In genomic region chr1:172162009-172162408, GRCm38 (mm10) we compare ENCODE assay signal across 10 mouse cellular contexts. TPM values are rescaled to one million over a fixed set of nuclear protein-coding genes. Genes with fewer than 3 reads are reported as not detected.
DNase-seq lines count a peak whose midpoint lies in the region; TF ChIP-seq lines count a peak whose summit lies in the region.
"Had no signal": no experiment of that assay in that cellular context is flagged by ENCODE, and none has a peak within 500 bp of the region (broad histone marks: within the 10 kb centered on the region; RNA-seq: fewer than 3 reads in every experiment).

No protein-coding gene starts in this region.

- H3K4me1 ChIP-seq in spleen, adult 2 months (ENCODE audit: control insufficient read depth, insufficient read depth, insufficient read length) = no peaks in the 10 kb centered on the region
- H3K4me1 ChIP-seq in cortical plate, adult 2 months (ENCODE audit: control insufficient read depth, insufficient read depth, low read length) = peaks cover 4% of the 10 kb centered on the region

- 92% methylated on average over 1 of the region's 1 CpGs for WGBS in spleen, adult 2 months

- H3K27me3 ChIP-seq in spleen, adult 2 months (ENCODE audit: control insufficient read depth, insufficient read depth, low read length) = no peaks in the 10 kb centered on the region
- H3K27me3 ChIP-seq: heart, embryonic 15.5 days had no signal

- H3K4me3 ChIP-seq in spleen, adult 2 months (ENCODE audit: extremely low read depth, insufficient read depth, insufficient read length) = no peak overlapping the region
- H3K4me3 ChIP-seq in cortical plate, adult 2 months (ENCODE audit: insufficient read depth, low read length) = no peak overlapping the region
- H3K4me3 ChIP-seq: heart, embryonic 15.5 days had no signal

- DNase-seq in gastrocnemius, adult 18-20 months (ENCODE audit: low spot score) = peak; percentile 47
- DNase-seq in gastrocnemius, adult 8-10 months (ENCODE audit: low spot score in 2 of 2) = no peak
- peak; percentile 15 to 24 for DNase-seq in spleen, adult 2 months (ENCODE audit: low read depth in 1 of 2, low spot score in 2 of 2)
- no peak for DNase-seq in spleen, adult 12 weeks (ENCODE audit: low spot score)
- peak; percentile 21 for DNase-seq in left cerebral cortex, postnatal 4 days
- peak; percentile 6 for DNase-seq in right cerebral cortex, postnatal 4 days
- DNase-seq in adrenal gland, postnatal 25 days = no peak

- TF ChIP-seq CTCF in spleen, adult 2 months (IDR thresholded peaks at IDR 0.05; ENCODE audit: extremely low read depth, insufficient read depth, insufficient read length, insufficient replicate concordance) = no peak
- TF ChIP-seq CTCF in cortical plate, adult 2 months (IDR thresholded peaks at IDR 0.05; ENCODE audit: extremely low read depth, insufficient read depth, low read length) = peak; percentile 44; the same call in 1 of the 2 replicates

- no peak overlapping the region for H3K27ac ChIP-seq in spleen, adult 2 months (ENCODE audit: insufficient read depth, low read length)
- no peak overlapping the region for H3K27ac ChIP-seq in cortical plate, adult 2 months (ENCODE audit: insufficient read depth, low read length)
- H3K27ac ChIP-seq: macrophage had no signal

- intact Hi-C loops in left cerebral cortex, postnatal 4 days (cut with DNase I) = loop anchor here (5.0 kb wide), 1 partner anchor 150 kb away; no protein-coding TSS in a partner anchor

- TF ChIP-seq POLR2A in spleen, adult 2 months (IDR thresholded peaks at IDR 0.05; ENCODE audit: low read depth, low read length) = no peak
- no peak for TF ChIP-seq POLR2A in cortical plate, adult 2 months (IDR thresholded peaks at IDR 0.05; ENCODE audit: extremely low read depth, insufficient read depth, low read length)

- peaks cover 8% of the 10 kb centered on the region for H3K36me3 ChIP-seq in spleen, adult 2 months (ENCODE audit: control insufficient read depth, insufficient read depth, low read length)

RNA-seq across cellular contexts. Expression of gene Dcaf8, which starts 14.1 kb away (rescaled TPM):
- total RNA-seq in gastrocnemius, adult 18-20 months (2021) = 100 to 1,000 TPM; 192 to 193 TPM
- total RNA-seq in gastrocnemius, adult 8-10 months (2022) = 100 to 1,000 TPM; 197 to 219 (median 208) TPM
- 38.5 and 46.1 TPM in 2 replicates for polyA plus RNA-seq in spleen, adult 2 months (2012; rRNA removed)
- polyA plus RNA-seq in cortical plate, adult 2 months (2012; rRNA removed) = 99.6 and 106 TPM in 2 replicates
- 10 to 100 TPM; 71.9 to 75.8 TPM for total RNA-seq in left cerebral cortex, postnatal 4 days (2021)
- total RNA-seq in adrenal gland, postnatal 25 days (2021) = 130 and 169 TPM in 2 replicates

RNA-seq across cellular contexts. Expression of gene Pex19, which starts 35.5 kb away (rescaled TPM):
- total RNA-seq in gastrocnemius, adult 18-20 months (2021) = 10 to 100 TPM; 74.8 to 76.0 TPM
- 10 to 100 TPM; 74.5 to 83.0 (median 76.6) TPM for total RNA-seq in gastrocnemius, adult 8-10 months (2022)
- 26.4 and 28.0 TPM in 2 replicates for polyA plus RNA-seq in spleen, adult 2 months (2012; rRNA removed)
- polyA plus RNA-seq in cortical plate, adult 2 months (2012; rRNA removed) = 85.8 and 87.6 TPM in 2 replicates
- total RNA-seq in left cerebral cortex, postnatal 4 days (2021) = 10 to 100 TPM; 73.9 to 84.3 TPM
- total RNA-seq in adrenal gland, postnatal 25 days (2021) = 106 and 158 TPM in 2 replicates

RNA-seq across cellular contexts. Expression of gene Pea15a, which starts 44.6 kb away (rescaled TPM):
- 10 to 100 TPM; 20.2 to 33.2 TPM for total RNA-seq in gastrocnemius, adult 18-20 months (2021)
- total RNA-seq in gastrocnemius, adult 8-10 months (2022) = 10 to 100 TPM; 15.6 to 23.8 (median 20.3) TPM
- polyA plus RNA-seq in spleen, adult 2 months (2012; rRNA removed) = 32.4 and 33.5 TPM in 2 replicates
- 530 and 543 TPM in 2 replicates for polyA plus RNA-seq in cortical plate, adult 2 months (2012; rRNA removed)
- total RNA-seq in left cerebral cortex, postnatal 4 days (2021) = 100 to 1,000 TPM; 314 to 321 TPM
- 48.3 and 52.1 TPM in 2 replicates for total RNA-seq in adrenal gland, postnatal 25 days (2021)

RNA-seq across cellular contexts. Expression of gene Casq1, which starts 57.7 kb away (rescaled TPM):
- 1,000 to 10,000 TPM; 2,670 to 3,214 TPM for total RNA-seq in gastrocnemius, adult 18-20 months (2021)
- 1,000 to 10,000 TPM; 2,216 to 3,193 (median 3,049) TPM for total RNA-seq in gastrocnemius, adult 8-10 months (2022)
- 0.35 and 0.40 TPM in 2 replicates for polyA plus RNA-seq in spleen, adult 2 months (2012; rRNA removed)
- 1.1 and 2.9 TPM in 2 replicates for polyA plus RNA-seq in cortical plate, adult 2 months (2012; rRNA removed)
- total RNA-seq in left cerebral cortex, postnatal 4 days (2021) = under 1 TPM; 0.62 to 0.82 TPM
- 1.00 TPM in 1 of 2 replicates, not detected in the other for total RNA-seq in adrenal gland, postnatal 25 days (2021)
- polyA plus RNA-seq: macrophage had no signal

Comparison
In these comparisons a context has a peak if more than half of its experiments do, and no peak if none do; other contexts are left out.
1. DNase-seq: peak in gastrocnemius, adult 18-20 months (single experiment), spleen, adult 2 months (2 of 2), left cerebral cortex, postnatal 4 days (single experiment) and right cerebral cortex, postnatal 4 days (single experiment); none in gastrocnemius, adult 8-10 months (0 of 2), spleen, adult 12 weeks (single experiment) and adrenal gland, postnatal 25 days (single experiment).